Mouse (Mus musculus): Measurements from ENCODE around the gene Ankle2.

DNA sequence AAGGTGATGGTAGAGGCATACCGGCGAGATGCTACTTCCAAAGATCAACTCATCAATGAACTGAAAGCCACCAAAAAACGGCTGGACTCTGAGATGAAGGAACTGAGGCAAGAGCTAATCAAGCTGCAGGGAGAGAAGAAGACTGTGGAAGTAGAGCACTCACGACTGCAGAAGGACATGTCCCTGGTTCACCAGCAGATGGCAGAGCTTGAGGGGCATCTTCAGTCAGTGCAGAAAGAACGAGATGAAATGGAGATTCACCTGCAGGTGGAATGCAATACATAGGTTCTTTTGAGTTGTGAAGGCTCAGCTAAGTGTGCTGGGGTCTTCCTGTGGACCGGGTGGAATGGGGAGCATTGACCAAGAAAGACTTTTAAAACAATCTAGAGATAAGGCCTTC is 26.0 kb upstream of the Ankle2 start:
- TF ChIP-seq POLR2A (IDR thresholded peaks at IDR 0.05; ENCODE audit: borderline replicate concordance, low read depth, low read length) (no peak), CTCF (IDR thresholded peaks at IDR 0.05; ENCODE audit: low read depth, low read length) (no peak)
